ENCODE assay signal across 23 mouse cellular contexts in genomic region chr12:76623374-76623773, GRCm38 (mm10).
DNase-seq lines count a peak whose midpoint lies in the region; ATAC-seq lines count a peak whose summit lies in the region.
"Had no signal": no experiment of that assay in that cellular context is flagged by ENCODE, and none has a peak within 500 bp of the region (broad histone marks: within the 10 kb centered on the region; RNA-seq: fewer than 3 reads in every experiment).

No protein-coding gene starts in this region.

- no peak overlapping the region for H3K27ac ChIP-seq in hindbrain, embryonic 16.5 days (ENCODE audit: low read depth, low read length)
- H3K27ac ChIP-seq in hindbrain, embryonic 11.5 days (ENCODE audit: low read depth, low read length), result no peak overlapping the region
- H3K27ac ChIP-seq in midbrain, embryonic 11.5 days (ENCODE audit: low read depth, low read length), result no peak overlapping the region
- no peak overlapping the region for H3K27ac ChIP-seq in midbrain, embryonic 10.5 days (replicated peaks)
- H3K27ac ChIP-seq: embryonic facial prominence, embryonic 12.5 days; heart, adult 2 months; heart, embryonic 13.5 days; limb, embryonic 12.5 days; midbrain, embryonic 12.5 days had no signal

- no peak for DNase-seq in hindbrain, embryonic 11.5 days (ENCODE audit: low spot score)
- DNase-seq in midbrain, embryonic 11.5 days (ENCODE audit: low spot score, missing footprints), result peak; percentile 62
- no peak for DNase-seq in midbrain, embryonic 10.5 days (ENCODE audit: low spot score)
- DNase-seq in layer of hippocampus, adult 8-10 months (ENCODE audit: low spot score in 2 of 2), result peak; percentile 59 to 62
- peak; percentile 49 for DNase-seq in retina, embryonic 14.5 days (ENCODE audit: low spot score)
- no peak for DNase-seq in spleen, postnatal 14 days (ENCODE audit: low spot score in 2 of 2)
- DNase-seq: adrenal gland, postnatal 25 days; cerebellum, adult 11 months; cerebellum, postnatal 25 days; forebrain, postnatal 0 days; gastrocnemius, postnatal 36 days; heart, adult 2 months; kidney, adult 11 months; liver, postnatal 0 days; thymus, postnatal 4 days had no signal

- no peaks in the 10 kb centered on the region for H3K27me3 ChIP-seq in hindbrain, embryonic 16.5 days (replicated peaks; ENCODE audit: control insufficient read depth, insufficient read depth, low read length)
- H3K27me3 ChIP-seq in hindbrain, embryonic 11.5 days (ENCODE audit: control insufficient read depth, insufficient read depth, low read length), result no peaks in the 10 kb centered on the region
- no peaks in the 10 kb centered on the region for H3K27me3 ChIP-seq in midbrain, embryonic 11.5 days (ENCODE audit: control insufficient read depth, insufficient read depth, low read length)
- H3K27me3 ChIP-seq in midbrain, embryonic 10.5 days (ENCODE audit: low read depth, poor library complexity, severe bottlenecking), result no peaks in the 10 kb centered on the region
- H3K27me3 ChIP-seq: embryonic facial prominence, embryonic 12.5 days; heart, embryonic 13.5 days; limb, embryonic 12.5 days; midbrain, embryonic 12.5 days had no signal

- no peaks in the 10 kb centered on the region for H3K4me1 ChIP-seq in hindbrain, embryonic 16.5 days (ENCODE audit: control insufficient read depth, insufficient read depth, low read depth, low read length)
- H3K4me1 ChIP-seq in hindbrain, embryonic 11.5 days (replicated peaks; ENCODE audit: control insufficient read depth, insufficient read depth, low read length), result no peaks in the 10 kb centered on the region; the same call in 1 of the 2 replicates
- no peaks in the 10 kb centered on the region for H3K4me1 ChIP-seq in midbrain, embryonic 11.5 days (ENCODE audit: control insufficient read depth, insufficient read depth, low read length)
- H3K4me1 ChIP-seq in midbrain, embryonic 10.5 days, result peaks cover 6% of the 10 kb centered on the region; the same call in 1 of the 2 replicates
- H3K4me1 ChIP-seq: midbrain, embryonic 12.5 days had no signal

- no peak overlapping the region for H3K4me3 ChIP-seq in hindbrain, embryonic 16.5 days (ENCODE audit: low read length)
- no peak overlapping the region for H3K4me3 ChIP-seq in hindbrain, embryonic 11.5 days (ENCODE audit: low read depth, low read length)
- H3K4me3 ChIP-seq in midbrain, embryonic 11.5 days (ENCODE audit: low read depth, low read length), result no peak overlapping the region
- no peak overlapping the region for H3K4me3 ChIP-seq in midbrain, embryonic 10.5 days
- H3K4me3 ChIP-seq: embryonic facial prominence, embryonic 12.5 days; heart, adult 2 months; heart, embryonic 13.5 days; limb, embryonic 12.5 days; midbrain, embryonic 12.5 days had no signal

- peaks cover 6% of the 10 kb centered on the region; the same call in 1 of the 2 replicates for H3K36me3 ChIP-seq in hindbrain, embryonic 16.5 days (ENCODE audit: control insufficient read depth, insufficient read depth, low read length)
- H3K36me3 ChIP-seq in hindbrain, embryonic 11.5 days (ENCODE audit: control insufficient read depth, insufficient read depth, low read length), result no peaks in the 10 kb centered on the region
- H3K36me3 ChIP-seq in midbrain, embryonic 11.5 days (ENCODE audit: control insufficient read depth, insufficient read depth, low read length), result no peaks in the 10 kb centered on the region
- H3K36me3 ChIP-seq in midbrain, embryonic 10.5 days, result no peaks in the 10 kb centered on the region
- H3K36me3 ChIP-seq: embryonic facial prominence, embryonic 12.5 days; limb, embryonic 12.5 days; midbrain, embryonic 12.5 days had no signal

- no peaks in the 10 kb centered on the region for H3K9me3 ChIP-seq in hindbrain, embryonic 16.5 days (ENCODE audit: control insufficient read depth, low read length)
- H3K9me3 ChIP-seq in hindbrain, embryonic 11.5 days (ENCODE audit: control insufficient read depth, low read length), result no peaks in the 10 kb centered on the region
- H3K9me3 ChIP-seq in midbrain, embryonic 11.5 days (ENCODE audit: control insufficient read depth, low read length), result no peaks in the 10 kb centered on the region
- H3K9me3 ChIP-seq in midbrain, embryonic 10.5 days (replicated peaks), result no peaks in the 10 kb centered on the region
- H3K9me3 ChIP-seq: embryonic facial prominence, embryonic 12.5 days; heart, embryonic 13.5 days; limb, embryonic 12.5 days; midbrain, embryonic 12.5 days had no signal

- ATAC-seq in hindbrain, embryonic 16.5 days, result peak; percentile 58
- no peak for ATAC-seq in hindbrain, embryonic 11.5 days (ENCODE audit: low FRiP score)
- no peak for ATAC-seq in midbrain, embryonic 11.5 days (ENCODE audit: low FRiP score)
- no peak for ATAC-seq in inflammation-experienced regulatory T-cells, adult 6 months
- ATAC-seq: forebrain, postnatal 0 days; liver, postnatal 0 days; lung, postnatal 0 days had no signal

- no peak overlapping the region for H3K4me2 ChIP-seq in hindbrain, embryonic 16.5 days (ENCODE audit: low read length)
- H3K4me2 ChIP-seq in hindbrain, embryonic 11.5 days (replicated peaks; ENCODE audit: low read depth, low read length), result no peak overlapping the region
- H3K4me2 ChIP-seq in midbrain, embryonic 11.5 days, result no peak overlapping the region
- H3K4me2 ChIP-seq: embryonic facial prominence, embryonic 12.5 days; heart, embryonic 13.5 days; limb, embryonic 12.5 days; liver, embryonic 11.5 days; midbrain, embryonic 12.5 days had no signal

- no peak overlapping the region for H3K9ac ChIP-seq in hindbrain, embryonic 16.5 days (ENCODE audit: low read depth, low read length)
- no peak overlapping the region for H3K9ac ChIP-seq in hindbrain, embryonic 11.5 days (ENCODE audit: low read depth, low read length)
- no peak overlapping the region for H3K9ac ChIP-seq in midbrain, embryonic 11.5 days (ENCODE audit: low read length)
- H3K9ac ChIP-seq: embryonic facial prominence, embryonic 12.5 days; forebrain, postnatal 0 days; heart, embryonic 13.5 days; limb, embryonic 12.5 days; liver, postnatal 0 days; midbrain, embryonic 12.5 days had no signal

- WGBS in hindbrain, embryonic 16.5 days, result 42% methylated on average over 6 of the region's 6 CpGs
- 80% methylated on average over 6 of the region's 6 CpGs for WGBS in hindbrain, embryonic 11.5 days
- WGBS in midbrain, embryonic 11.5 days, result 81% methylated on average over 6 of the region's 6 CpGs
- 88% methylated on average over 6 of the region's 6 CpGs for WGBS in midbrain, embryonic 10.5 days

Comparison
In these comparisons a context has a peak if more than half of its experiments do, and no peak if none do; other contexts are left out.
1. DNase-seq: peak in midbrain, embryonic 11.5 days (single experiment), layer of hippocampus, adult 8-10 months (2 of 2) and retina, embryonic 14.5 days (single experiment); none in hindbrain, embryonic 11.5 days (single experiment), midbrain, embryonic 10.5 days (single experiment) and spleen, postnatal 14 days (0 of 2).